Mouse (Mus musculus) stomach, embryonic 14.5 days (tissue): ENCODE data around the gene Yrdc. TPM values are rescaled to one million over a fixed set of nuclear protein-coding genes. Genes with fewer than 3 reads are reported as not detected.

ENCODE experiments used
- ATAC-seq: fragments of 200-750 bp; cut with Nextera tagmentation; 2 replicates; pipeline ENCODE4 v1.8.0; 2017; ENCODE audit warnings: low read depth, moderate TSS enrichment; ENCODE audit not compliant: insufficient number of reproducible peaks, insufficient read depth, low FRiP score
- H3K27ac ChIP-seq: fragments of 300-500 bp; sonication (generic); 2 replicates; pipeline ENCODE4 v1.5.1; 2014; ENCODE audit warnings: mild to moderate bottlenecking, low read length, moderate library complexity, mixed read lengths
- H3K27me3 ChIP-seq: fragments of 300-500 bp; sonication (generic); 2 replicates; pipeline ENCODE4 v1.6.1; 2014; ENCODE audit warnings: low read length, control low read depth, mixed read lengths; ENCODE audit not compliant: control insufficient read depth, insufficient read depth
- H3K36me3 ChIP-seq: fragments of 300-500 bp; sonication (generic); 2 replicates; pipeline ENCODE4 v1.6.1; 2014; ENCODE audit warnings: mild to moderate bottlenecking, control low read depth, low read length, moderate library complexity, mixed read lengths; ENCODE audit not compliant: control insufficient read depth, insufficient read depth
- H3K4me1 ChIP-seq: fragments of 300-500 bp; sonication (generic); 2 replicates; pipeline ENCODE4 v1.6.1; 2014; ENCODE audit warnings: low read length, control low read depth, mixed read lengths; ENCODE audit not compliant: control insufficient read depth, insufficient read depth
- H3K4me2 ChIP-seq: fragments of 300-500 bp; sonication (generic); replicated peaks from 2 replicates; pipeline ENCODE4 v1.6.1; 2014; ENCODE audit warnings: low read depth, low read length, control low read depth
- H3K4me3 ChIP-seq: fragments of 300-500 bp; sonication (generic); 2 replicates; pipeline ENCODE4 v1.5.1; 2014; ENCODE audit warnings: low read depth, low read length, control low read depth
- H3K9ac ChIP-seq: fragments of 300-500 bp; sonication (generic); replicated peaks from 2 replicates; pipeline ENCODE4 v1.6.1; 2014; ENCODE audit warnings: low read depth, mild to moderate bottlenecking, control low read depth, low read length, moderate library complexity, mixed read lengths
- H3K9me3 ChIP-seq: fragments of 300-500 bp; sonication (generic); 2 replicates; pipeline ENCODE4 v1.6.1; 2016; ENCODE audit warnings: low read depth, low read length, control low read depth; ENCODE audit not compliant: control insufficient read depth
- WGBS: fragments of 180-500 bp; shearing (Covaris S2); extraction: QIAGEN DNeasy Blood & Tissue Kit; methylation state at CpG from one replicate; pipeline ENCODE4 v1.1.7; 2014; 5-methylcytosine and 5-hydroxymethylcytosine counted together
- polyA plus RNA-seq: library from polyadenylated mRNA; unstranded; fragments of >200 nt; fragmentation: Nextera tagmentation; extraction: Ambion mirVana; gene quantifications from 2 replicates; pipeline ENCODE4 v1.2.1, GENCODE M21; 2014

Yrdc gene
- 31.6 and 39.6 TPM in 2 replicates for polyA plus RNA-seq

- no peaks in the 10 kb centered on the region for H3K9me3 ChIP-seq
- H3K4me3 ChIP-seq, result peak within 1 kb of the TSS; percentile 97
- peak within 1 kb of the TSS; percentile 95 for H3K27ac ChIP-seq
- H3K4me2 ChIP-seq, result peak within 1 kb of the TSS; percentile 69
- peak; percentile 93 for ATAC-seq
- H3K27me3 ChIP-seq, result no peaks in the 10 kb centered on the region
- WGBS, result under 1% methylated on average over 89 of the region's 90 CpGs
- peak within 1 kb of the TSS; percentile 85 for H3K9ac ChIP-seq
- H3K4me1 ChIP-seq, result peaks cover 6% of the 10 kb centered on the region; the same call in 1 of the 2 replicates
- H3K36me3 ChIP-seq, result peaks cover 16% of the 10 kb centered on the region
Measured at GRCm38 (mm10) chr4:124850261-124850913, at the start of gene Yrdc. Yrdc (plus strand) TSS chr4:124850679.

- ATAC-seq, result peak; percentile 74
- 3% methylated on average over 21 of the region's 21 CpGs for WGBS
Measured at GRCm38 (mm10) chr4:124801552-124802308, 48.7 kb upstream of the Yrdc start, which contains the start of gene Mtf1. Mtf1 (plus strand) TSS chr4:124802104.

GRCm38 (mm10) chr4:124802309-124803260, 47.9 kb upstream of the Yrdc start:
- Histone ChIP-seq H3K27me3 (no peaks in the 10 kb centered on the region), H3K9ac (peak overlapping the region; percentile 87), H3K27ac (peak overlapping the region; percentile 97), H3K4me3 (peak overlapping the region; percentile 56), H3K4me2 (peak overlapping the region; percentile 68), H3K36me3 (peaks cover 18% of the 10 kb centered on the region), H3K4me1 (peaks cover 11% of the 10 kb centered on the region), H3K9me3 (no peaks in the 10 kb centered on the region)
- peak; percentile 99 for ATAC-seq
- WGBS, result 1% methylated on average over 53 of the region's 53 CpGs

More at GRCm38 (mm10) chr4:124801552-124802308, 48.7 kb upstream of the Yrdc start, which contains the start of gene Mtf1:
- Histone ChIP-seq H3K36me3 (peaks cover 18% of the 10 kb centered on the region; the same call in 1 of the 2 replicates), H3K9ac (peak within 1 kb of the TSS; percentile 87), H3K4me2 (peak within 1 kb of the TSS; percentile 68), H3K4me1 (peaks cover 11% of the 10 kb centered on the region), H3K9me3 (no peaks in the 10 kb centered on the region), H3K4me3 (peak within 1 kb of the TSS; percentile 56), H3K27ac (peak within 1 kb of the TSS; percentile 97), H3K27me3 (no peaks in the 10 kb centered on the region)

GRCm38 (mm10) chr4:124803406-124803805, 47.1 kb upstream of the Yrdc start:
- peaks cover 18% of the 10 kb centered on the region for H3K36me3 ChIP-seq
- H3K27ac ChIP-seq, result no peak overlapping the region
- peaks cover 11% of the 10 kb centered on the region for H3K4me1 ChIP-seq
- 76% methylated on average over 6 of the region's 6 CpGs for WGBS
- no peaks in the 10 kb centered on the region for H3K9me3 ChIP-seq
- no peaks in the 10 kb centered on the region for H3K27me3 ChIP-seq
- H3K9ac ChIP-seq, result peak overlapping the region; percentile 87
- ATAC-seq, result no peak
- peak overlapping the region; percentile 68 for H3K4me2 ChIP-seq
- peak overlapping the region; percentile 56 for H3K4me3 ChIP-seq

- Histone ChIP-seq H3K4me2 (no peak overlapping the region), H3K4me3 (no peak overlapping the region), H3K36me3 (peaks cover 18% of the 10 kb centered on the region), H3K9me3 (no peaks in the 10 kb centered on the region), H3K9ac (no peak overlapping the region), H3K27ac (no peak overlapping the region), H3K27me3 (no peaks in the 10 kb centered on the region), H3K4me1 (peaks cover 1% of the 10 kb centered on the region)
- no peak for ATAC-seq
- WGBS, result 83% methylated on average over 5 of the region's 5 CpGs
Measured at GRCm38 (mm10) chr4:124808511-124808910, 42.0 kb upstream of the Yrdc start.

GRCm38 (mm10) chr4:124809136-124809883, 41.2 kb upstream of the Yrdc start:
- H3K27ac ChIP-seq, result no peak overlapping the region
- ATAC-seq, result no peak
- H3K9ac ChIP-seq, result no peak overlapping the region
- H3K4me2 ChIP-seq, result no peak overlapping the region
- H3K9me3 ChIP-seq, result no peaks in the 10 kb centered on the region
- H3K4me1 ChIP-seq, result no peaks in the 10 kb centered on the region
- H3K36me3 ChIP-seq, result peaks cover 18% of the 10 kb centered on the region
- 78% methylated on average over 9 of the region's 9 CpGs for WGBS
- no peaks in the 10 kb centered on the region for H3K27me3 ChIP-seq
- H3K4me3 ChIP-seq, result no peak overlapping the region

- Histone ChIP-seq H3K9me3 (no peaks in the 10 kb centered on the region), H3K4me3 (no peak overlapping the region), H3K4me1 (no peaks in the 10 kb centered on the region), H3K4me2 (no peak overlapping the region), H3K36me3 (peaks cover 13% of the 10 kb centered on the region), H3K27me3 (no peaks in the 10 kb centered on the region), H3K27ac (no peak overlapping the region), H3K9ac (no peak overlapping the region)
- ATAC-seq, result no peak
- WGBS, result 83% methylated on average over 7 of the region's 7 CpGs
Measured at GRCm38 (mm10) chr4:124810056-124810455, 40.4 kb upstream of the Yrdc start.
